Mouse (Mus musculus) midbrain, postnatal 0 days (tissue): ENCODE data around the gene Cpn1. TPM values are rescaled to one million over a fixed set of nuclear protein-coding genes. Genes with fewer than 3 reads are reported as not detected.

Experiments used
- ATAC-seq: fragments of 200-750 bp; cut with Nextera tagmentation; 2 replicates; pipeline ENCODE4 v1.8.0; 2017; ENCODE audit warnings: moderate number of reproducible peaks, mild to moderate bottlenecking, moderate TSS enrichment, moderate library complexity; ENCODE audit not compliant: low FRiP score
- DNase-seq: peaks from one replicate; pipeline ENCODE4 v3.0.0-alpha.2; 2015; ENCODE audit warnings: low spot score
- H3K27ac ChIP-seq: fragments of 300-500 bp; sonication (generic); 2 replicates; pipeline ENCODE4 v1.5.1; 2014; ENCODE audit warnings: low read depth, mild to moderate bottlenecking, low read length, mixed read lengths
- H3K27me3 ChIP-seq: fragments of 300-500 bp; sonication (generic); 2 replicates; pipeline ENCODE4 v1.6.1; 2014; ENCODE audit warnings: low read length, control low read depth, mixed read lengths; ENCODE audit not compliant: insufficient read depth
- H3K36me3 ChIP-seq: fragments of 300-500 bp; sonication (generic); 2 replicates; pipeline ENCODE4 v1.6.1; 2014; ENCODE audit warnings: low read length, control low read depth, mixed read lengths; ENCODE audit not compliant: insufficient read depth
- H3K4me1 ChIP-seq: fragments of 300-500 bp; sonication (generic); 2 replicates; pipeline ENCODE4 v1.6.1; 2014; ENCODE audit warnings: mild to moderate bottlenecking, control low read depth, antibody characterized with exemption, low read length, mixed read lengths; ENCODE audit not compliant: insufficient read depth
- H3K4me2 ChIP-seq: fragments of 300-500 bp; sonication (generic); 2 replicates; pipeline ENCODE4 v1.6.1; 2014; ENCODE audit warnings: low read depth, mild to moderate bottlenecking, low read length, mixed read lengths; ENCODE audit not compliant: poor library complexity, severe bottlenecking
- H3K4me3 ChIP-seq: fragments of 300-500 bp; sonication (generic); 2 replicates; pipeline ENCODE4 v1.5.1; 2014; ENCODE audit warnings: low read depth, mild to moderate bottlenecking, low read length, moderate library complexity
- H3K9ac ChIP-seq: fragments of 300-500 bp; sonication (generic); replicated peaks from 2 replicates; pipeline ENCODE4 v1.6.1; 2014; ENCODE audit warnings: mild to moderate bottlenecking, low read length, moderate library complexity, mixed read lengths; ENCODE audit not compliant: poor library complexity, severe bottlenecking
- H3K9me3 ChIP-seq: fragments of 300-500 bp; sonication (generic); 2 replicates; pipeline ENCODE4 v1.6.1; 2016; ENCODE audit warnings: low read length, control low read depth
- CTCF ChIP-seq: IDR thresholded peaks from 2 replicates; pipeline ENCODE4 v1.5.1; 2016; ENCODE audit warnings: antibody characterized with exemption, mild to moderate bottlenecking
- WGBS: fragments of 180-500 bp; shearing (Covaris S2); extraction: QIAGEN DNeasy Blood & Tissue Kit; methylation state at CpG from one replicate; pipeline ENCODE4 v1.1.7; 2014; 5-methylcytosine and 5-hydroxymethylcytosine counted together
- polyA plus RNA-seq: library from polyadenylated mRNA; unstranded; fragments of >200 nt; fragmentation: Nextera tagmentation; extraction: Ambion mirVana; gene quantifications from 2 replicates; pipeline ENCODE4 v1.2.1, GENCODE M21; 2015
- total RNA-seq: library from RNA; depleted of rRNA; stranded (reverse); fragments of >200 nt; gene quantifications from 2 replicates; pipeline ENCODE4 v1.2.3, GENCODE M21; 2014; rRNA removed

Cpn1 gene
- total and polyA plus RNA-seq, 2 experiments from 2014 or later = 0.27 to 0.48 TPM

GRCm38 (mm10) chr19:43914986-43915385, 71.4 kb downstream of the Cpn1 start:
- WGBS = 93% methylated on average over 9 of the region's 9 CpGs

GRCm38 (mm10) chr19:43912775-43913486, 73.4 kb downstream of the Cpn1 start:
- DNase-seq = no peak

More at GRCm38 (mm10) chr19:43914986-43915385, 71.4 kb downstream of the Cpn1 start:
- no peak for ATAC-seq
- H3K27ac ChIP-seq = no peak overlapping the region
- H3K9me3 ChIP-seq = no peaks in the 10 kb centered on the region
- H3K27me3 ChIP-seq = no peaks in the 10 kb centered on the region
- DNase-seq = no peak
- peaks cover 2% of the 10 kb centered on the region; the same call in 1 of the 2 replicates for H3K36me3 ChIP-seq
- H3K9ac ChIP-seq = no peak overlapping the region
- no peak overlapping the region for H3K4me2 ChIP-seq
- TF ChIP-seq CTCF = no peak
- no peaks in the 10 kb centered on the region for H3K4me1 ChIP-seq
- no peak overlapping the region for H3K4me3 ChIP-seq

DNA sequence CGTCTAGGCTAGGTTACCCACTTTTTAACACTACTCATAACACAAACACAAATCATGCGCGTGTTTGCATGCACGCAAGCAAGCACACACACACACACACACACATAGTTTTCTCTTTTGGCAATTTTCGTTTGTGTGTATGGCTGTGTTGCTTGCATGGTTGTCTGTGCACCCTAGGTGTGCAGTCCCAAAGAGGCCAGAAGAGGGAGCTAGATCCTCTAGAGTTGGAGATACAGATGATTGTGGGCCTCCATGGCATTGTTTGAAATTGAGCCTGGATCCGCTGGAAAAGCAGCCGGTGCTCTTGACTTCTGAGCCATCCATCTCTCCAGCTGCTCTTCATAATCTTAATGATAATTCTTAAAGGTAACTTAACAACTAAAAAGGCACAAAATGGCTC, 79.9 kb downstream of the Cpn1 start:
- Histone ChIP-seq H3K4me1 (no peaks in the 10 kb centered on the region), H3K27me3 (no peaks in the 10 kb centered on the region), H3K9ac (no peak overlapping the region), H3K27ac (no peak overlapping the region), H3K36me3 (peaks cover 18% of the 10 kb centered on the region), H3K4me2 (no peak overlapping the region), H3K4me3 (no peak overlapping the region), H3K9me3 (no peaks in the 10 kb centered on the region)
- TF ChIP-seq CTCF = peak; percentile 39
- WGBS = 95% methylated on average over 7 of the region's 7 CpGs
- ATAC-seq (no peak), DNase-seq (no peak)

More at GRCm38 (mm10) chr19:43912775-43913486, 73.4 kb downstream of the Cpn1 start:
- Histone ChIP-seq H3K27me3 (no peaks in the 10 kb centered on the region), H3K36me3 (peaks cover 6% of the 10 kb centered on the region; the same call in 1 of the 2 replicates), H3K9me3 (no peaks in the 10 kb centered on the region), H3K4me1 (no peaks in the 10 kb centered on the region), H3K9ac (no peak overlapping the region), H3K27ac (no peak overlapping the region), H3K4me3 (no peak overlapping the region), H3K4me2 (no peak overlapping the region)
- WGBS = 83% methylated on average over 4 of the region's 4 CpGs
- no peak for ATAC-seq
- TF ChIP-seq CTCF = no peak

Other genes starting within 250 kb of the Cpn1 start
- 2.7 and 5.2 TPM in 2 replicates for gene Cutc, start 233.6 kb downstream of the Cpn1 start, total RNA-seq
- 7.8 and 8.0 TPM in 2 replicates for gene Cutc, start 233.6 kb downstream of the Cpn1 start, polyA plus RNA-seq
- gene Cox15, start 233.6 kb downstream of the Cpn1 start, total RNA-seq = 22.3 and 32.7 TPM in 2 replicates
- gene Cox15, start 233.6 kb downstream of the Cpn1 start, polyA plus RNA-seq = 9.4 and 10.6 TPM in 2 replicates
- 0.09 and 0.22 TPM in 2 replicates for gene Abcc2, start 204.4 kb downstream of the Cpn1 start, total RNA-seq
- 0.07 and 0.11 TPM in 2 replicates for gene Abcc2, start 204.4 kb downstream of the Cpn1 start, polyA plus RNA-seq
- gene Dnmbp, start 46.4 kb downstream of the Cpn1 start, total RNA-seq = 11.7 and 15.7 TPM in 2 replicates
- gene Dnmbp, start 46.4 kb downstream of the Cpn1 start, polyA plus RNA-seq = 5.6 and 5.9 TPM in 2 replicates
- gene Cyp2c23, start 42.7 kb upstream of the Cpn1 start, total RNA-seq = not detected in 2 replicates
- gene Cyp2c23, start 42.7 kb upstream of the Cpn1 start, polyA plus RNA-seq = 0.15 TPM in 1 of 2 replicates, not detected in the other
- 9.8 and 11.8 TPM in 2 replicates for gene Erlin1, start 83.2 kb upstream of the Cpn1 start, total RNA-seq
- gene Erlin1, start 83.2 kb upstream of the Cpn1 start, polyA plus RNA-seq = 15.9 and 16.4 TPM in 2 replicates
- 40.7 and 52.4 TPM in 2 replicates for gene Chuk, start 120.9 kb upstream of the Cpn1 start, total RNA-seq
- gene Chuk, start 120.9 kb upstream of the Cpn1 start, polyA plus RNA-seq = 31.6 and 34.7 TPM in 2 replicates
- 13.4 and 27.0 TPM in 2 replicates for gene Cwf19l1, start 149.3 kb upstream of the Cpn1 start, total RNA-seq
- 27.8 and 30.6 TPM in 2 replicates for gene Cwf19l1, start 149.3 kb upstream of the Cpn1 start, polyA plus RNA-seq
- gene Bloc1s2, start 159.9 kb upstream of the Cpn1 start, total RNA-seq = 40.4 and 56.7 TPM in 2 replicates
- 200 and 201 TPM in 2 replicates for gene Bloc1s2, start 159.9 kb upstream of the Cpn1 start, polyA plus RNA-seq
- gene Pkd2l1, start 205.9 kb upstream of the Cpn1 start, total RNA-seq = 0.27 TPM in 1 of 2 replicates, not detected in the other
- 0.06 and 0.07 TPM in 2 replicates for gene Pkd2l1, start 205.9 kb upstream of the Cpn1 start, polyA plus RNA-seq
- gene Scd3, start 216.7 kb upstream of the Cpn1 start, total RNA-seq = 2.7 and 3.9 TPM in 2 replicates
- 5.9 and 6.0 TPM in 2 replicates for gene Scd3, start 216.7 kb upstream of the Cpn1 start, polyA plus RNA-seq